Mouse (Mus musculus) layer of hippocampus, postnatal 14 days (tissue): Measurements from ENCODE around the gene Rasa3. TPM values are rescaled to one million over a fixed set of nuclear protein-coding genes. Genes with fewer than 3 reads are reported as not detected.
A peak's percentile ranks its signal among the peaks of the same experiment; 100 is the strongest.

ENCODE experiments used
- DNase-seq, 2 experiments: peaks; one replicate each; pipeline ENCODE4 v3.0.0; 2021 to 2022; ENCODE audit warnings: low spot score in 2 of 2, mixed read lengths in 1 of 2
- total RNA-seq, 2 experiments: library from RNA; stranded (reverse); gene quantifications; 2 replicates each; pipeline ENCODE4 v1.2.3; 2021

Rasa3 gene
- total RNA-seq, 2 experiments from 2014 or later, result 65.5 to 65.6 TPM

GRCm38 (mm10) chr8:13686426-13686825 lies 9.0 kb upstream of the Rasa3 start:
- DNase-seq, result no peak

GRCm38 (mm10) chr8:13685674-13686314 lies 8.4 kb upstream of the Rasa3 start:
- no peak for DNase-seq

GRCm38 (mm10) chr8:13684131-13684530 lies 6.7 kb upstream of the Rasa3 start:
- no peak for DNase-seq

GRCm38 (mm10) chr8:13678182-13678581 lies 779 bp upstream of the Rasa3 start:
- DNase-seq, result no peak

GRCm38 (mm10) chr8:13676701-13677412 lies 546 bp downstream of the Rasa3 start:
- peak; percentile 72 to 81 for DNase-seq

- peak; percentile 68 to 76 for DNase-seq
These were observed 1.1 kb downstream of the Rasa3 start for GRCm38 (mm10) chr8:13676302-13676700.

- no peak for DNase-seq
These were observed 1.9 kb downstream of the Rasa3 start for GRCm38 (mm10) chr8:13675524-13675923.

GRCm38 (mm10) chr8:13675121-13675520 lies 2.3 kb downstream of the Rasa3 start:
- DNase-seq, result no peak

- DNase-seq, result peak in 1 of 2 experiments; percentile 54
These were observed 3.0 kb downstream of the Rasa3 start for GRCm38 (mm10) chr8:13674294-13675010.

- no peak for DNase-seq
These were observed 4.2 kb downstream of the Rasa3 start for GRCm38 (mm10) chr8:13673215-13673614.

GRCm38 (mm10) chr8:13671246-13672003 lies 6.0 kb downstream of the Rasa3 start:
- DNase-seq, result no peak

GRCm38 (mm10) chr8:13670011-13670471 lies 7.4 kb downstream of the Rasa3 start:
- DNase-seq, result peak; percentile 44 to 66

- no peak for DNase-seq
These were observed 9.0 kb downstream of the Rasa3 start for GRCm38 (mm10) chr8:13668367-13668766.

- no peak for DNase-seq
These were observed 9.5 kb downstream of the Rasa3 start for GRCm38 (mm10) chr8:13667917-13668316.

- DNase-seq, result no peak
These were observed 11.5 kb downstream of the Rasa3 start for GRCm38 (mm10) chr8:13665944-13666343.

GRCm38 (mm10) chr8:13665538-13665937 lies 11.9 kb downstream of the Rasa3 start:
- DNase-seq, result no peak

- no peak for DNase-seq
These were observed 12.6 kb downstream of the Rasa3 start for GRCm38 (mm10) chr8:13664711-13665210.

GRCm38 (mm10) chr8:13660323-13660722 lies 17.1 kb downstream of the Rasa3 start:
- DNase-seq, result no peak

GRCm38 (mm10) chr8:13657479-13657878 lies 19.9 kb downstream of the Rasa3 start:
- no peak for DNase-seq

GRCm38 (mm10) chr8:13655033-13655351 lies 22.4 kb downstream of the Rasa3 start:
- DNase-seq, result no peak

GRCm38 (mm10) chr8:13654350-13655032 lies 22.9 kb downstream of the Rasa3 start:
- DNase-seq, result no peak
